Mouse (Mus musculus) limb, embryonic 10.5 days (tissue): ENCODE measurements around the gene Pla2g4e. TPM values are rescaled to one million over a fixed set of nuclear protein-coding genes. Genes with fewer than 3 reads are reported as not detected.

Source experiments
- DNase-seq: peaks from one replicate; pipeline ENCODE4 v3.0.0-alpha.2; 2017; ENCODE audit warnings: low spot score
- H3K27ac ChIP-seq: fragments of 300-500 bp; sonication (generic); 2 replicates; pipeline ENCODE4 v1.5.1; 2016; ENCODE audit warnings: mild to moderate bottlenecking
- H3K27me3 ChIP-seq: fragments of 300-500 bp; sonication (generic); 2 replicates; pipeline ENCODE4 v1.6.1; 2016; ENCODE audit warnings: low read depth, mild to moderate bottlenecking; ENCODE audit not compliant: poor library complexity, severe bottlenecking
- H3K36me3 ChIP-seq: fragments of 300-500 bp; sonication (generic); 2 replicates; pipeline ENCODE4 v1.6.1; 2016; ENCODE audit warnings: mild to moderate bottlenecking, moderate library complexity
- H3K4me1 ChIP-seq: fragments of 300-500 bp; sonication (generic); 2 replicates; pipeline ENCODE4 v1.6.1; 2016
- H3K4me3 ChIP-seq: fragments of 300-500 bp; sonication (generic); 2 replicates; pipeline ENCODE4 v1.5.1; 2016; ENCODE audit warnings: mild to moderate bottlenecking, moderate library complexity
- H3K9me3 ChIP-seq: fragments of 300-500 bp; sonication (generic); replicated peaks from 2 replicates; pipeline ENCODE4 v1.6.1; 2016; ENCODE audit warnings: mild to moderate bottlenecking
- WGBS: fragments of 180-500 bp; shearing (Covaris S2); methylation state at CpG from one replicate; pipeline ENCODE4 v1.1.7; 2016; 5-methylcytosine and 5-hydroxymethylcytosine counted together
- polyA plus RNA-seq: library from polyadenylated mRNA; unstranded; fragments of >200 nt; fragmentation: Nextera tagmentation; extraction: Ambion mirVana; gene quantifications from 2 replicates; pipeline ENCODE4 v1.2.1, GENCODE M21; 2016

Gene Pla2g4e
- polyA plus RNA-seq = not detected in 2 replicates

DNA sequence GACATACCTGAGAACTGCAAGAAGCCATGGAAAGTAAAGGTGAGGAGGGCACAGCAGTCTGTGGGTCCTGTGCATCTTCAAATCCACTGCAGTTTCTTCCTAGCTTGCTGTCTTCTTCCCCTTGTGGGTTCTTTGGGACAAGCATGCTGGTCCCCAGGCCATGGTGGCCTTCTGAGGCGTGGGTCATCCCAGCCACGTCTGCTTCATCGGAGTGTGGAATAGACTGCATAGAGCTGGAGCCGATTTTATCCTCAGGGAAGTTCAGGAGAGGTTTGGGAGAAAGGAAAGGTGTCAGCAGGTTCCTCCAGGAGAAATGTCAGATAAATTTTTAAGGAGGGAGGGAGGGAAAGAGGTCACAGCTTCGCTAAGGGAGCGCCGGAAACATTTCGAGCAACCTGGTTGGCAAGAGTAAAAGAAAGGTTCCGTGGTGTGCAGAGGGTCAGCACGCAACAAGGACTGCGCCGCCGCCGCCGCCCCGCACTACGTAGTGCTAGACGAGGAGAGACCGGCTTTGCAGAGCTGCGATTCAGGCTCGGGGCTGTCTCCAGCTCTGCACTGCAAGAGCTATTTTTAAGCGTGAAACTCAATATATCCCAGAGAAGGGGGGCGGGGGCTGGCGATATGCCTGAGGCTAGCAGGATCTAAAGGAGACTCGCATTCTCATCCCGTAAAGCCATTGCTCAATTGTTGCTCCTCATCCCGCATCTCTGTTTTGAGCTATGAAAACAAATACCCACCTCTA lies at the start of gene Pla2g4e:
Gene Pla2g4e, minus strand, starts transcription at position 657 of the 742 bp plus-strand sequence.
- Histone ChIP-seq H3K36me3 (no peaks in the 10 kb centered on the region), H3K27me3 (peaks cover 47% of the 10 kb centered on the region), H3K27ac (peak within 1 kb of the TSS; percentile 1; the same call in 1 of the 2 replicates), H3K4me1 (peaks cover 7% of the 10 kb centered on the region; the same call in 1 of the 2 replicates), H3K9me3 (no peaks in the 10 kb centered on the region), H3K4me3 (peak within 1 kb of the TSS; percentile 50)
- WGBS = 9% methylated on average over 27 of the region's 27 CpGs
- peak; percentile 55 for DNase-seq

DNA sequence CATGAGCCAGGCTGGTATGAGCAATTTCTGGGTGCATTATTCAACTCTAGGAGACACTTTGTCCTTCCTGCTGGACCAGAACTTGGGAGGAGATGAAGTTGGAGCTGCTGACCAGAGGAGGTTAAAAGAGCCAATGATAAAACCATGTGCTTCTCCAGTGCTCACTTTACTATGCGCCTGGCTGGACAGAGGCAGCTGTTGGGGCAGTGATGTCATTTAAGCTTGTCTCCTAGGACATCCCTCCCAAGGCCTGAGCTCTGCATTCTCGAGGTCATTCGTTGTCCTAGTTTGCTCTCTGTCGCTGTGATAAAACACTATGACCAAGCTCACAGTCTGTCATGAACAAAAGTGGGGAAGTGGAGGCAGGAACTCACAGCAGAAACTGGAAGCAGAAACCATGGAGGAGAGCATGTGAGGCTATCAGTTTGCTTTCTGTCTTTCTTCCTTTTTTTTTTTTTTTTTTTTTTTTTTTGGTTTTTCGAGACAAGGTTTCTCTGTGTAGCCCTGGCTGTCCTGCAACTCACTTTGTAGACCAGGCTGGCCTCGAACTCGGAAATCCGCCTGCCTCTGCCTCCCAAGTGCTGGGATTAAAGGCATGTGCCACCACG lies 46.4 kb upstream of the Pla2g4e start:
- WGBS = 85% methylated on average over 8 of the region's 9 CpGs

DNA sequence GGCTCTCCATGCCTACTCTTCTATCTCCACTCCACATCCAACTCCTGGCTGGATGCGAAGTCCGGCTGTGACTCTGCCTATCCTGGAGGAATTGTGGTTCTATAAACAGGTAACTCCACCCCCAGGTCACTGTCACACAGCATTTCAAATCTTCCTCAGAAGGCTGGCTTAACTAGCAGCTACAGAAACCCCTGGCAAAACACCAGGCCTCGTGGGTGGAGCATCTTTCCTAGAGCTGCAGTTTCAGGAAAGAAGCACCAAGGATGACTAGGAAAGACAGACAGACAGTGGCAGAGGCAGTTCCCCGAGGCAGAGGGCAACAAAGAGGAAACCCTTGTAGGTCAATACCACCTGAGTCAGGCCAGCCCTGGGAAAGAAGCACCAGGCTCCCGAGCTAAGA lies 43.9 kb upstream of the Pla2g4e start, which contains the start of gene Pla2g4d:
Gene Pla2g4d, minus strand, starts transcription at position 203 of the 400 bp plus-strand sequence.
- Histone ChIP-seq H3K9me3 (no peaks in the 10 kb centered on the region), H3K4me3 (no peak within 1 kb of the TSS), H3K36me3 (no peaks in the 10 kb centered on the region), H3K27ac (no peak within 1 kb of the TSS), H3K27me3 (no peaks in the 10 kb centered on the region), H3K4me1 (peaks cover under 1% of the 10 kb centered on the region; the same call in 1 of the 2 replicates)
- WGBS = 78% methylated on average over 5 of the region's 5 CpGs
- no peak for DNase-seq

More for the DNA sequence above, 46.4 kb upstream of the Pla2g4e start:
- no peaks in the 10 kb centered on the region for H3K36me3 ChIP-seq
- peaks cover 6% of the 10 kb centered on the region for H3K4me1 ChIP-seq
- DNase-seq = no peak
- H3K27me3 ChIP-seq = no peaks in the 10 kb centered on the region
- no peak overlapping the region for H3K27ac ChIP-seq
- no peak overlapping the region for H3K4me3 ChIP-seq
- no peaks in the 10 kb centered on the region for H3K9me3 ChIP-seq

DNA sequence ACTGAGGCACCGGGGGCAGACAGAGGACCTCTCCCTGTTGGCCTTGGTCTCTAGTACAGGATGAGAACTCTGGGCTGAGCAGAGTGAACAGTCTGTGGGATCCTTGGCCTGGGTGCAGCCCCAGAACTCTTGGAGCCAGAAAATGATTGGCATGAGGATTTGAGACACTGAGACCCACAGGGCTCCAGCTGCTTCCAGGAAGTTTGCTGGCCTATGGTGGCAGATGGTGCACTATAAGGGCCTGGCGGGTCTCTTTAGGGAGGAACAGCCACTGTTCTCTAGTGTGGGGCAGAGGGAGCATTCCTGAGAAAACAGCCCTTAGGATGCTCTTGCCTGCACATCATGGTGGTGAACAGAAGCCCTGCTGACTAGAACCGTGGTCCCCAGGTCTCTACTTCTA lies 43.3 kb upstream of the Pla2g4e start:
- H3K27me3 ChIP-seq = no peaks in the 10 kb centered on the region
- H3K9me3 ChIP-seq = no peaks in the 10 kb centered on the region
- no peak overlapping the region for H3K4me3 ChIP-seq
- H3K36me3 ChIP-seq = no peaks in the 10 kb centered on the region
- no peak overlapping the region for H3K27ac ChIP-seq
- no peak for DNase-seq
- 93% methylated on average over 3 of the region's 3 CpGs for WGBS
- no peaks in the 10 kb centered on the region for H3K4me1 ChIP-seq

DNA sequence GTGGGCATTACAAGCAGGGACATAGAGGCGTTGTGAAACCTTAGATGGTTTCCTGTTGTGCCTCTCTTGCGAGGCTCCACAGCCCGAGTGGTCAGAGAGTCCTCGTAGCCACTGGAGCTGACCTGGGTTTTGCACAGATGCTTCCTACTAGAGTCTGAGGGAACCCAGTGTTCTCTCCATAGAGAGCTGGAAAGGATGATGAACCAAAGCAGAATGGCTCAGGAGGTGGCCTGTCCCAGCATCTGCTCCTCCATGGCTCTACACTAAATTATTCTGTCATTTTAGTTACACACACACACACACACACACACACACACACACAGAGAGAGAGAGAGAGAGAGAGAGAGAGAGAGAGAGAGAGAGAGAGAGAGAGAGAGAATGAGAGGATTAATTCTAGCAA lies 40.5 kb upstream of the Pla2g4e start:
- no peak for DNase-seq
- Histone ChIP-seq H3K27me3 (no peaks in the 10 kb centered on the region), H3K4me1 (no peaks in the 10 kb centered on the region), H3K9me3 (no peaks in the 10 kb centered on the region), H3K27ac (no peak overlapping the region), H3K4me3 (no peak overlapping the region), H3K36me3 (no peaks in the 10 kb centered on the region)
- WGBS = 86% methylated on average over 4 of the region's 4 CpGs

DNA sequence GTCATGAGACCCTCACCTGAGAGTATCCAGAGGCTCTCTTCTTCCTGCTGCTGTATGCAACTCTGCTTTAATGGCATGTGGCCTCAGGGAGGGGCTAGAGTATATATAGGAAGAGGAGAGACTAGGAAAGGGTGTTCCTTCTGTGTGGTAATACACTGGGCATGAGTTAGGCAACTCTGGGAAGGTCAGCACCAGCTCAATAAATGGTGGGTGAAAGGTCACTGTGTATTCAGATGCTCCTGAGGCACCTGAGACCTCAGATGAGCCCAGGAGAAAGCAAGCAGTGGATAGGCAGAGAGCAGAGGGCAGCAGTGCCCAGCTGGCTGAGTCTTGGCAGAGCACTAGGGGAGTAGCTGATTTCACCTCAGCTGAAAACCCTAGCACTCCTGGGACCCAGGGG lies 39.6 kb upstream of the Pla2g4e start:
- Histone ChIP-seq H3K27me3 (no peaks in the 10 kb centered on the region), H3K36me3 (no peaks in the 10 kb centered on the region), H3K9me3 (no peaks in the 10 kb centered on the region), H3K4me3 (no peak overlapping the region), H3K27ac (no peak overlapping the region), H3K4me1 (no peaks in the 10 kb centered on the region)
- DNase-seq = no peak

DNA sequence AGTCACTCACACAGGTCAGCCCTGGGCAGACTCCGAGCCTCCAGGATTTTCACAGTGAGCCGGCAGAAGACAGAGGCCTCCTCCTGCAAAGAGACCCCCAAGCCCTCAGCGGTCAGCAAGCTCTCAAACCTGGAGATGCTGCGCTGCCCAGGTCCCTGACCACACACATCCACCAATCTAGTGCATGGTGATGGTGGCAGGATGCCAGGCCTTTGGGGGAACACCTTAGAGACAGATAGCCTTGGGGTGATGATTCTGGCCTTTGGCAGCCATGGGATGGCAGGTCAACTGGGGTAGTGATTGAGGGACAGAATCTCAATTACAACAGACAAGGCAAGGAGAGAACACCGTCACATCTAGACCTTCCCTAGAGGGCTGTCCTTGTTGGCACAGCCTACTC lies 39.0 kb upstream of the Pla2g4e start:
- H3K4me1 ChIP-seq = no peaks in the 10 kb centered on the region
- no peak overlapping the region for H3K27ac ChIP-seq
- DNase-seq = no peak
- 84% methylated on average over 5 of the region's 5 CpGs for WGBS
- H3K4me3 ChIP-seq = no peak overlapping the region
- H3K36me3 ChIP-seq = no peaks in the 10 kb centered on the region
- no peaks in the 10 kb centered on the region for H3K27me3 ChIP-seq
- no peaks in the 10 kb centered on the region for H3K9me3 ChIP-seq

DNA sequence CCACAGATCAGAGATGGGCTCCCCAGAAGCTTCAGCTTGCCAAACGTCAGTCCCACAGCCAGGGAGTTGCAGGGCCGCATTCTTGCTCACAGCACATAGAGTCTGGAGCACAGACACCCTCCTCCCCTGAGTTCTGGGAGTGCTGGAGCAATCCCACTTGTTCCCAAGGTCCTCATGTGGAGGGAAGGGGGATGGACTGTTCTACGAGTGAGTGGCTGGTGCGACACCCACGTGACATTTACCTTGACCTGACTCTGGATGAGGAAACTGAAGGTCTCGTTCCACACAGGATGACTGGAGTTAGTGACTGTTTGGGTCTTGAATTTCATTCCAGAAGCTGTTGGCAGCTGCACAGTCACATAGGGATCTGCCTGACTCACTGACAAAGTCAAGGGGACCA lies 38.4 kb upstream of the Pla2g4e start:
- no peak for DNase-seq
- H3K27me3 ChIP-seq = no peaks in the 10 kb centered on the region
- no peak overlapping the region for H3K27ac ChIP-seq
- H3K4me3 ChIP-seq = no peak overlapping the region
- H3K36me3 ChIP-seq = no peaks in the 10 kb centered on the region
- WGBS = 55% methylated on average over 6 of the region's 6 CpGs
- H3K9me3 ChIP-seq = no peaks in the 10 kb centered on the region
- H3K4me1 ChIP-seq = no peaks in the 10 kb centered on the region

DNA sequence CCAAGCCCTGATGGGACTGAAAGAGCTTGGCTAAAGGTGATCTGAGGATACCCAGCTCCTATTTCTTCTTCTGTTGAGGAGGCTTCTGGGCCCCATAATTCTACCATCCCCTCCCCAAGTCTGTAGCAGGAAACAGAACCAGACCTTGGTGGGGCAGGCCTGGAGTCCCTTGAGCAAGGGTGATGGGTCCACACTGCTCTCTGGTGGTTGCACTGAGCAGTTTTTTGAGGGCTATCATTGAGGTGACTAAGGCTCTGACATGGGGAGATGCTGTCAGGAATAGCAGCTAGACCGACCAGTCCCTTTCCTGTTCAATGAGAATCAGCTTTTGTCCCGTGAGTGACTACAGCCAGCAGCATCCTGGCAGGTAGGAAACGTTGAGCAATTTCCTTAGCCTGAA lies 36.1 kb upstream of the Pla2g4e start:
- H3K4me3 ChIP-seq = no peak overlapping the region
- 60% methylated on average over 3 of the region's 3 CpGs for WGBS

DNA sequence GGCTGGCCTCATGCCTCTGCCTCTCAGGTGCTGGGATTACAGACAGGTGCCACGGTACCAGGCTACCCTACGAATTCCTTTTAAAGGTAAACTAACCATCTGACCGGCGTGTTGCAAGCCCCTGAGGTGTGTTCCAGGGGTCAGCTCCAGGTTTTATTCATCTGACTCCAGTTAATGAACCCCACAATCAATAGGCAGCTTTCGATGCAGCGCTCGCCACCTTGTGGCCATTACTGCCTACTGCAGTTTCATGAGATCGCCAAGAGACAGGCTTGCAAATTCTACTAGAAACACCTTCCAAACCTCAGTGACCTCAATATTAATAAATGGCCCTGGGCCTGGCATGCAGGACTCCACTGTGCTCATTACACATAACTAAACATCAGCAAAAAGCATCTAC lies 34.8 kb upstream of the Pla2g4e start:
- Histone ChIP-seq H3K9me3 (no peaks in the 10 kb centered on the region), H3K4me3 (no peak overlapping the region), H3K4me1 (no peaks in the 10 kb centered on the region), H3K27me3 (no peaks in the 10 kb centered on the region), H3K36me3 (no peaks in the 10 kb centered on the region), H3K27ac (no peak overlapping the region)
- WGBS = 17% methylated on average over 8 of the region's 8 CpGs
- peak; percentile 68 for DNase-seq

More for the DNA sequence above, 36.1 kb upstream of the Pla2g4e start:
- no peak for DNase-seq
- Histone ChIP-seq H3K4me1 (no peaks in the 10 kb centered on the region), H3K9me3 (no peaks in the 10 kb centered on the region), H3K27me3 (no peaks in the 10 kb centered on the region), H3K36me3 (no peaks in the 10 kb centered on the region), H3K27ac (no peak overlapping the region)

DNA sequence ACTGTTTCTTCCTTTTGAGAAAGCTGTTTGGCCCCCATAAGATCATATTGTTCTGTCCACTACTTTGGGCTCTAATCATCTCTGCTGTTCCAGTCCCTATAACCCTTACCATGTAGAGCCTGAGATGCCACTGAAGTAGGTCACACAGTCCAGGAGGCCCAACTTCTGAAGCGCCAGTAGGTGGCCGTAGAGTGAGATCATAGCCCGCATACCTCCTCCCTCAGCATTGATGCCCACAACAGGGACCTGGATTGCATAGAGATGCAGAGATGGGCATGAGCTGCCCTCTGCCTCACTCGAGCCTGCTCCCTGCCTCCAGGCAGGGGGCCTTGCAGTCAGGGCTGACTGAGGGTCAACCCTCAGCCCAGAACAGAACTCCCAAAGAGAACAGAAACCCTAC lies 31.8 kb upstream of the Pla2g4e start:
- Histone ChIP-seq H3K4me3 (no peak overlapping the region), H3K27me3 (no peaks in the 10 kb centered on the region), H3K27ac (no peak overlapping the region), H3K36me3 (no peaks in the 10 kb centered on the region), H3K4me1 (no peaks in the 10 kb centered on the region), H3K9me3 (no peaks in the 10 kb centered on the region)
- DNase-seq = no peak
- 81% methylated on average over 4 of the region's 4 CpGs for WGBS

DNA sequence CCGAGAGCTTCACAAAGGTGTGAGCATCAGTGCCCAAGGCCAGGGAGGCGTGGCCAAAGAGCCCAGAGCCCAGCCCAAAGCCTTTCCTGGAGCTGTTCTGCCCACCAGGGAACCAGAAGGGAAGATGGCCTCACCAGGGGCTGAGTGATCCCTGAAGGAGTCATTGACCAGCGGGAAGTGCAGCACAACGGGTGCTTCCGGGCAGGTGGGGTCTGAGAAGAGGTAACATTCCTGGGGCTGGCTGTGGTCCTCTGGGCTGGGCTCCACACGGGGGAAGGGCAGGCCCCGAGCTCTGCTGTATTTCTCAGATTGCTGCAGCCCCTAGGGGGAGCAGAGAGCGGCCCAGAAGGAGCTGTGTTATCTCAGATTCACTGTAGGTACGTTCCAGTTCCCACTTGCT lies 23.5 kb upstream of the Pla2g4e start:
- H3K27me3 ChIP-seq = peaks cover 35% of the 10 kb centered on the region
- peak; percentile 55 for DNase-seq
- no peaks in the 10 kb centered on the region for H3K9me3 ChIP-seq
- 0% methylated on average over 9 of the region's 9 CpGs for WGBS
- H3K4me3 ChIP-seq = peak overlapping the region; percentile 40
- peak overlapping the region; percentile 61 for H3K27ac ChIP-seq
- peaks cover 17% of the 10 kb centered on the region for H3K4me1 ChIP-seq
- H3K36me3 ChIP-seq = no peaks in the 10 kb centered on the region

DNA sequence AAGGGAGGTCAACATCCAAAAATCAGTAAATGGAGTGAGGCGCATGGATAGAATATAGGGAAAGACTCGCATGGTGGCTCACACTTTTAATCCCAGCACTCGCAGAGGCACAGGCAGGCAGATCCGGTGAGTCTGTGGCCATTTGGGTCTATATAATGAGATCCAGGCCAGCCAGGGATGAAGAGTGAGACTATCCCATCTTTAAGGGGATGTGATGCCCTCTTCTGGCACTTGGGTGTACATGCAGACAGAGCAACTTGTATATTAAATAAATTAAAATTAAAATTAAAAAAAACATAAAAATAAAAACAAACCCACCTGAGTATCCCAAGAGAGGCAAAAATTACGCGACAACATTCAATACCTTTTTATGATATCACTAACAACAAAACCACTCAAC lies 20.4 kb upstream of the Pla2g4e start:
- DNase-seq = no peak
- H3K4me1 ChIP-seq = peaks cover 17% of the 10 kb centered on the region
- H3K36me3 ChIP-seq = no peaks in the 10 kb centered on the region
- H3K27me3 ChIP-seq = peaks cover 33% of the 10 kb centered on the region
- 59% methylated on average over 6 of the region's 6 CpGs for WGBS
- H3K27ac ChIP-seq = no peak overlapping the region
- H3K9me3 ChIP-seq = no peaks in the 10 kb centered on the region
- H3K4me3 ChIP-seq = no peak overlapping the region
